Mouse (Mus musculus): Measurements from ENCODE around the gene Bax. TPM values are rescaled to one million over a fixed set of nuclear protein-coding genes. Genes with fewer than 3 reads are reported as not detected.
"Not testable (repeated sequence)": the region's sequence is repeated elsewhere in the genome, so short reads cannot be mapped to it uniquely, and the experiment has no call there.

The Bax gene
- polyA plus RNA-seq, 1 experiment, result 249 TPM

DNA sequence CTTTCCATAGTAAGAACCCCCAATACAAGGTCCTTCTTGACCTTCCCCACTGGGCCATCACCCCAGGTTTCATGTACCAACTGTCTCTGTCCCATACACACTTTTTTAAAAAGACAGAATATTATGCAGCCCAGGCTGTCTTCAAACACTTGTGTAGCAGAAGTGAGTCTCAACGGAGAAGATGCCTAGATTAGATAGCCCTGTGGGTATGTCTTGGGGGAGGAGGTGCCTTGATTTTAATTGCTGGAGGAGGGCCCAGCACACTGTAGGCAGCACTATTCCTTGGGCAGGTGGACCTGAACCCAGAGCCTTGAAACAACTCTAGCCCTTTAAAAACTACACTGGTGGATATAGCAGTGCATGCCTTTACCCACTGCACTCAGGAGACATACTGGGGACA lies 15.5 kb upstream of the Bax start:
- Histone ChIP-seq H3K79me2 (ENCODE audit: control insufficient read depth, insufficient read depth) (no peaks in the 10 kb centered on the region), H3K4me3 (no peak overlapping the region), H3K36me3 (ENCODE audit: control insufficient read depth, insufficient read depth) (no peaks in the 10 kb centered on the region), H3ac (ENCODE audit: control insufficient read depth, insufficient read length) (no peak overlapping the region), H3K27me3 (ENCODE audit: control insufficient read depth, insufficient read depth, insufficient read length) (no peaks in the 10 kb centered on the region), H3K4me2 (ENCODE audit: low read depth) (no peak overlapping the region)
- TF ChIP-seq USF1 (IDR thresholded peaks at IDR 0.05; ENCODE audit: low read depth), result no peak
- no peak for TF ChIP-seq TCF12 (IDR thresholded peaks at IDR 0.05; ENCODE audit: insufficient read depth, poor library complexity, severe bottlenecking)
- no peak for TF ChIP-seq REST (IDR thresholded peaks at IDR 0.05; ENCODE audit: insufficient read depth, insufficient read length)
- no peak for TF ChIP-seq POLR2A (IDR thresholded peaks at IDR 0.05; ENCODE audit: insufficient read length, low read depth)
- TF ChIP-seq MAX (IDR thresholded peaks at IDR 0.05; ENCODE audit: low read depth), result no peak
- TF ChIP-seq POLR2AphosphoS2 (IDR thresholded peaks at IDR 0.05; ENCODE audit: insufficient read length, low read depth), result no peak
- no peak for TF ChIP-seq MYOD1 (IDR thresholded peaks at IDR 0.05; ENCODE audit: control insufficient read depth in 1 of 3, insufficient read length in 2 of 3, low read depth in 2 of 3)
- no peak for TF ChIP-seq CEBPB (IDR thresholded peaks at IDR 0.05; ENCODE audit: insufficient read depth, poor library complexity, severe bottlenecking)
- no peak for TF ChIP-seq SRF (IDR thresholded peaks at IDR 0.05; ENCODE audit: control insufficient read depth, insufficient read length, low read depth)
- TF ChIP-seq TCF3 (IDR thresholded peaks at IDR 0.05; ENCODE audit: insufficient read length, low read depth), result no peak
- no peak for TF ChIP-seq E2F4 (IDR thresholded peaks at IDR 0.05; ENCODE audit: insufficient read depth)
- no peak for TF ChIP-seq MYOG (IDR thresholded peaks at IDR 0.05; ENCODE audit: control insufficient read depth in 1 of 3, insufficient read depth in 1 of 3, insufficient read length in 2 of 3, low read depth in 2 of 3)

GRCm38 (mm10) chr7:45481374-45481927 lies 14.8 kb upstream of the Bax start, which contains the start of gene Tulp2:
Gene Tulp2 (plus strand): TSS chr7:45481877.
- Histone ChIP-seq H3ac (ENCODE audit: control insufficient read depth, insufficient read length) (no peak within 1 kb of the TSS), H3K4me2 (ENCODE audit: low read depth) (no peak within 1 kb of the TSS), H3K36me3 (ENCODE audit: control insufficient read depth, insufficient read depth) (no peaks in the 10 kb centered on the region), H3K27me3 (ENCODE audit: control insufficient read depth, insufficient read depth, insufficient read length) (no peaks in the 10 kb centered on the region), H3K4me3 (no peak within 1 kb of the TSS), H3K79me2 (ENCODE audit: control insufficient read depth, insufficient read depth) (no peaks in the 10 kb centered on the region)
- TF ChIP-seq MYOG (IDR thresholded peaks at IDR 0.05; ENCODE audit: control insufficient read depth in 1 of 3, insufficient read depth in 1 of 3, insufficient read length in 2 of 3, low read depth in 2 of 3), result no peak
- peak; percentile 36 for TF ChIP-seq USF1 (IDR thresholded peaks at IDR 0.05; ENCODE audit: low read depth)

DNA sequence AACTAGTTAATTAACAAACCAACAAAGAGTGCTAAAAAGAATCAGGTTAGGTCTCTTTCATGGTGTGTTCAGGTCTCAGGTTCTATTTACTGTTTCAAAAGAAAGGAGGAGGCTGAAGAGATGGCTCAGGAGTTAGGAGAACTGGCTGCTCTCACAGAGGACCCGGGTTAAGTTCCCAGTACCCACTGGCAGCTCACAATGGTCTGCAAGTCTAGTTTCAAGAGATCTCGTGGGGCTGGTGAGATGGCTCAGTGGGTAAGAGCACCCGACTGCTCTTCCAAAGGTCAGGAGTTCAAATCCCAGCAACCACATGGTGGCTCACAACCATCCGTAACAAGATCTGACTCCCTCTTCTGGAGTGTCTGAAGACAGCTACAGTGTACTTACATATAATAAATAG lies 13.6 kb upstream of the Bax start:
- H3K27me3 ChIP-seq (ENCODE audit: control insufficient read depth, insufficient read depth, insufficient read length); H3K4me2 ChIP-seq (ENCODE audit: low read depth); H3K79me2 ChIP-seq (ENCODE audit: control insufficient read depth, insufficient read depth); H3K36me3 ChIP-seq (ENCODE audit: control insufficient read depth, insufficient read depth); H3ac ChIP-seq (ENCODE audit: control insufficient read depth, insufficient read length); H3K4me3 ChIP-seq: not testable (repeated sequence)

GRCm38 (mm10) chr7:45478774-45479173 lies 12.1 kb upstream of the Bax start:
- H3K79me2 ChIP-seq (ENCODE audit: control insufficient read depth, insufficient read depth), result no peaks in the 10 kb centered on the region
- H3K4me3 ChIP-seq, result no peak overlapping the region
- H3K36me3 ChIP-seq (ENCODE audit: control insufficient read depth, insufficient read depth), result no peaks in the 10 kb centered on the region
- no peak overlapping the region for H3K4me2 ChIP-seq (ENCODE audit: low read depth)
- H3K27me3 ChIP-seq (ENCODE audit: control insufficient read depth, insufficient read depth, insufficient read length), result no peaks in the 10 kb centered on the region
- H3ac ChIP-seq (ENCODE audit: control insufficient read depth, insufficient read length), result no peak overlapping the region
- TF ChIP-seq E2F4 (IDR thresholded peaks at IDR 0.05; ENCODE audit: insufficient read depth) (no peak), POLR2AphosphoS2 (IDR thresholded peaks at IDR 0.05; ENCODE audit: insufficient read length, low read depth) (no peak), MYOD1 (IDR thresholded peaks at IDR 0.05; ENCODE audit: control insufficient read depth in 1 of 3, insufficient read length in 2 of 3, low read depth in 2 of 3) (no peak), MYOG (IDR thresholded peaks at IDR 0.05; ENCODE audit: control insufficient read depth in 1 of 3, insufficient read depth in 1 of 3, insufficient read length in 2 of 3, low read depth in 2 of 3) (no peak), USF1 (IDR thresholded peaks at IDR 0.05; ENCODE audit: low read depth) (no peak), POLR2A (IDR thresholded peaks at IDR 0.05; ENCODE audit: insufficient read length, low read depth) (no peak), REST (IDR thresholded peaks at IDR 0.05; ENCODE audit: insufficient read depth, insufficient read length) (no peak), MAX (IDR thresholded peaks at IDR 0.05; ENCODE audit: low read depth) (no peak), CEBPB (IDR thresholded peaks at IDR 0.05; ENCODE audit: insufficient read depth, poor library complexity, severe bottlenecking) (no peak), SRF (IDR thresholded peaks at IDR 0.05; ENCODE audit: control insufficient read depth, insufficient read length, low read depth) (no peak), TCF12 (IDR thresholded peaks at IDR 0.05; ENCODE audit: insufficient read depth, poor library complexity, severe bottlenecking) (no peak), TCF3 (IDR thresholded peaks at IDR 0.05; ENCODE audit: insufficient read length, low read depth) (no peak)

- Histone ChIP-seq H3K4me2 (ENCODE audit: low read depth) (peak overlapping the region; percentile 64), H3K79me2 (ENCODE audit: control insufficient read depth, insufficient read depth) (no peaks in the 10 kb centered on the region), H3K27me3 (ENCODE audit: control insufficient read depth, insufficient read depth, insufficient read length) (no peaks in the 10 kb centered on the region), H3K4me3 (no peak overlapping the region), H3K36me3 (ENCODE audit: control insufficient read depth, insufficient read depth) (no peaks in the 10 kb centered on the region), H3ac (ENCODE audit: control insufficient read depth, insufficient read length) (no peak overlapping the region)
- TF ChIP-seq MYOD1 (IDR thresholded peaks at IDR 0.05; ENCODE audit: control insufficient read depth in 1 of 3, insufficient read length in 2 of 3, low read depth in 2 of 3) (peak; percentile 42 to 53 (median 51)), MYOG (IDR thresholded peaks at IDR 0.05; ENCODE audit: control insufficient read depth in 1 of 3, insufficient read depth in 1 of 3, insufficient read length in 2 of 3, low read depth in 2 of 3) (peak in 2 of 3 experiments; percentile 46 to 70), POLR2AphosphoS2 (IDR thresholded peaks at IDR 0.05; ENCODE audit: insufficient read length, low read depth) (no peak), TCF3 (IDR thresholded peaks at IDR 0.05; ENCODE audit: insufficient read length, low read depth) (no peak), USF1 (IDR thresholded peaks at IDR 0.05; ENCODE audit: low read depth) (peak; percentile 69)
Measured at GRCm38 (mm10) chr7:45477003-45477402, 10.3 kb upstream of the Bax start.
